ENCODE assay signal across 8 mouse cellular contexts in genomic region chr2:32712108-32712551, GRCm38 (mm10). TPM values are rescaled to one million over a fixed set of nuclear protein-coding genes. Genes with fewer than 3 reads are reported as not detected.
DNase-seq lines count a peak whose midpoint lies in the region; ATAC-seq and TF ChIP-seq lines count a peak whose summit lies in the region.

No protein-coding gene starts in this region.

- 0 out of 2 replicates have a peak, but pooled peaks cover 3% of the 10 kb centered on the region for H3K4me1 ChIP-seq in embryonic facial prominence, embryonic 14.5 days (ENCODE audit: control insufficient read depth, insufficient read depth, low read length)
- peaks cover 35% of the 10 kb centered on the region for H3K4me1 ChIP-seq in heart, embryonic 12.5 days (replicated peaks)
- H3K4me1 ChIP-seq in kidney, postnatal 0 days (replicated peaks; ENCODE audit: insufficient read depth, low read length) = peaks cover 4% of the 10 kb centered on the region
- peaks cover 31% of the 10 kb centered on the region for H3K4me1 ChIP-seq in lung, embryonic 15.5 days

- H3K27me3 ChIP-seq in embryonic facial prominence, embryonic 14.5 days (replicated peaks; ENCODE audit: control insufficient read depth, insufficient read depth, low read length) = no peaks in the 10 kb centered on the region
- H3K27me3 ChIP-seq in heart, embryonic 12.5 days (replicated peaks) = no peaks in the 10 kb centered on the region
- no peaks in the 10 kb centered on the region for H3K27me3 ChIP-seq in kidney, postnatal 0 days (ENCODE audit: insufficient read depth, low read length)
- H3K27me3 ChIP-seq in lung, embryonic 15.5 days = no peaks in the 10 kb centered on the region

- WGBS in embryonic facial prominence, embryonic 14.5 days = under 1% methylated on average over 32 of the region's 41 CpGs
- 0% methylated on average over 41 of the region's 41 CpGs for WGBS in heart, embryonic 12.5 days
- under 1% methylated on average over 41 of the region's 41 CpGs for WGBS in kidney, postnatal 0 days
- WGBS in lung, embryonic 15.5 days = under 1% methylated on average over 41 of the region's 41 CpGs

- H3K9me3 ChIP-seq in embryonic facial prominence, embryonic 14.5 days (ENCODE audit: control insufficient read depth, low read length) = no peaks in the 10 kb centered on the region
- H3K9me3 ChIP-seq in heart, embryonic 12.5 days (replicated peaks) = no peaks in the 10 kb centered on the region
- no peaks in the 10 kb centered on the region for H3K9me3 ChIP-seq in kidney, postnatal 0 days (replicated peaks; ENCODE audit: low read length)
- no peaks in the 10 kb centered on the region for H3K9me3 ChIP-seq in lung, embryonic 15.5 days

- peak overlapping the region; percentile 95 for H3K27ac ChIP-seq in embryonic facial prominence, embryonic 14.5 days (replicated peaks; ENCODE audit: low read depth, low read length)
- H3K27ac ChIP-seq in heart, embryonic 12.5 days (ENCODE audit: poor library complexity, severe bottlenecking) = peak overlapping the region; percentile 94
- H3K27ac ChIP-seq in kidney, postnatal 0 days = peak overlapping the region; percentile 98
- peak overlapping the region; percentile 97 for H3K27ac ChIP-seq in lung, embryonic 15.5 days

- H3K36me3 ChIP-seq in embryonic facial prominence, embryonic 14.5 days (ENCODE audit: control insufficient read depth, insufficient read depth, low read length) = peaks cover 36% of the 10 kb centered on the region
- H3K36me3 ChIP-seq in heart, embryonic 12.5 days = peaks cover 45% of the 10 kb centered on the region
- H3K36me3 ChIP-seq in kidney, postnatal 0 days (ENCODE audit: insufficient read depth, low read length) = peaks cover 26% of the 10 kb centered on the region
- H3K36me3 ChIP-seq in lung, embryonic 15.5 days = peaks cover 43% of the 10 kb centered on the region

- peak overlapping the region; percentile 78 for H3K4me2 ChIP-seq in embryonic facial prominence, embryonic 14.5 days (ENCODE audit: low read depth, low read length)
- H3K4me2 ChIP-seq in heart, embryonic 12.5 days = peak overlapping the region; percentile 80
- peak overlapping the region; percentile 65 for H3K4me2 ChIP-seq in kidney, postnatal 0 days (ENCODE audit: low read length)
- H3K4me2 ChIP-seq in lung, embryonic 15.5 days = peak overlapping the region; percentile 88

- H3K9ac ChIP-seq in embryonic facial prominence, embryonic 14.5 days (ENCODE audit: low read depth, low read length) = peak overlapping the region; percentile 86
- H3K9ac ChIP-seq in heart, embryonic 12.5 days = peak overlapping the region; percentile 77
- H3K9ac ChIP-seq in kidney, postnatal 0 days (ENCODE audit: low read depth, low read length) = peak overlapping the region; percentile 91
- peak overlapping the region; percentile 85 for H3K9ac ChIP-seq in lung, embryonic 15.5 days

- peak overlapping the region; percentile 91 for H3K4me3 ChIP-seq in embryonic facial prominence, embryonic 14.5 days (ENCODE audit: low read depth, low read length)
- H3K4me3 ChIP-seq in heart, embryonic 12.5 days = peak overlapping the region; percentile 93
- H3K4me3 ChIP-seq in kidney, postnatal 0 days (replicated peaks; ENCODE audit: low read depth, low read length) = peak overlapping the region; percentile 87
- H3K4me3 ChIP-seq in lung, embryonic 15.5 days = peak overlapping the region; percentile 76

- DNase-seq in B cell, adult 2 months = peak; percentile 71 to 72
- peak; percentile 92 for DNase-seq in adrenal gland, postnatal 14 days
- DNase-seq in embryonic facial prominence, embryonic 14.5 days (ENCODE audit: low spot score) = peak; percentile 70
- peak; percentile 80 for DNase-seq in kidney, postnatal 0 days (ENCODE audit: low spot score)
- DNase-seq in ovary, postnatal 10 days (ENCODE audit: low spot score) = peak; percentile 49
- peak; percentile 70 for DNase-seq in thymus, postnatal 25 days

- ATAC-seq in embryonic facial prominence, embryonic 14.5 days (ENCODE audit: low read depth) = peak; percentile 45
- peak; percentile 54 for ATAC-seq in heart, embryonic 12.5 days (ENCODE audit: insufficient number of reproducible peaks, low FRiP score)
- peak; percentile 52 for ATAC-seq in kidney, postnatal 0 days (replicated peaks; ENCODE audit: low FRiP score, low read depth)
- ATAC-seq in lung, embryonic 15.5 days (ENCODE audit: borderline replicate concordance, extremely low read depth, low FRiP score, low TSS enrichment) = peak; percentile 43

- peak; percentile 15; the same call in 1 of the 2 replicates for TF ChIP-seq CTCF in kidney, postnatal 0 days (IDR thresholded peaks at IDR 0.05; ENCODE audit: low read depth)

RNA-seq across cellular contexts. Expression of gene Cdk9, which starts 0.7 kb away (rescaled TPM):
- total RNA-seq in adrenal gland, postnatal 14 days (2021) = 67.4 and 79.7 TPM in 2 replicates
- polyA plus RNA-seq in embryonic facial prominence, embryonic 14.5 days (2014; fragmentation: Nextera tagmentation; extraction: Ambion mirVana) = 67.4 and 82.3 TPM in 2 replicates
- 67.5 and 73.3 TPM in 2 replicates for polyA plus RNA-seq in heart, embryonic 12.5 days (2016; fragmentation: Nextera tagmentation; extraction: Ambion mirVana)
- polyA plus RNA-seq in kidney, postnatal 0 days (2015; fragmentation: Nextera tagmentation; extraction: Ambion mirVana) = 87.4 and 90.6 TPM in 2 replicates
- 89.6 and 98.7 TPM in 2 replicates for polyA plus RNA-seq in lung, embryonic 15.5 days (2015; fragmentation: Nextera tagmentation; extraction: Ambion mirVana)

RNA-seq across cellular contexts. Expression of gene Fpgs, which starts 8.2 kb away (rescaled TPM):
- 16.2 and 35.8 TPM in 2 replicates for total RNA-seq in adrenal gland, postnatal 14 days (2021)
- polyA plus RNA-seq in embryonic facial prominence, embryonic 14.5 days (2014; fragmentation: Nextera tagmentation; extraction: Ambion mirVana) = 28.2 and 31.0 TPM in 2 replicates
- polyA plus RNA-seq in heart, embryonic 12.5 days (2016; fragmentation: Nextera tagmentation; extraction: Ambion mirVana) = 18.7 and 20.3 TPM in 2 replicates
- 36.1 and 36.2 TPM in 2 replicates for polyA plus RNA-seq in kidney, postnatal 0 days (2015; fragmentation: Nextera tagmentation; extraction: Ambion mirVana)
- 27.9 and 28.6 TPM in 2 replicates for polyA plus RNA-seq in lung, embryonic 15.5 days (2015; fragmentation: Nextera tagmentation; extraction: Ambion mirVana)

RNA-seq across cellular contexts. Expression of gene Sh2d3c, which starts 8.7 kb away (rescaled TPM):
- 29.8 and 39.3 TPM in 2 replicates for total RNA-seq in adrenal gland, postnatal 14 days (2021)
- 21.7 and 28.3 TPM in 2 replicates for polyA plus RNA-seq in embryonic facial prominence, embryonic 14.5 days (2014; fragmentation: Nextera tagmentation; extraction: Ambion mirVana)
- polyA plus RNA-seq in heart, embryonic 12.5 days (2016; fragmentation: Nextera tagmentation; extraction: Ambion mirVana) = 35.4 and 36.0 TPM in 2 replicates
- 31.1 and 31.3 TPM in 2 replicates for polyA plus RNA-seq in kidney, postnatal 0 days (2015; fragmentation: Nextera tagmentation; extraction: Ambion mirVana)
- polyA plus RNA-seq in lung, embryonic 15.5 days (2015; fragmentation: Nextera tagmentation; extraction: Ambion mirVana) = 40.5 and 41.4 TPM in 2 replicates

RNA-seq across cellular contexts. Expression of gene 6330409D20Rik, which starts 28.7 kb away (rescaled TPM):
- not detected in 2 replicates for total RNA-seq in adrenal gland, postnatal 14 days (2021)
- 0.33 and 0.45 TPM in 2 replicates for polyA plus RNA-seq in embryonic facial prominence, embryonic 14.5 days (2014; fragmentation: Nextera tagmentation; extraction: Ambion mirVana)
- not detected in 2 replicates for polyA plus RNA-seq in heart, embryonic 12.5 days (2016; fragmentation: Nextera tagmentation; extraction: Ambion mirVana)
- 0.11 TPM in 1 of 2 replicates, not detected in the other for polyA plus RNA-seq in kidney, postnatal 0 days (2015; fragmentation: Nextera tagmentation; extraction: Ambion mirVana)
- 0.24 and 0.25 TPM in 2 replicates for polyA plus RNA-seq in lung, embryonic 15.5 days (2015; fragmentation: Nextera tagmentation; extraction: Ambion mirVana)

RNA-seq across cellular contexts. Expression of gene Tor2a, which starts 44.9 kb away (rescaled TPM):
- total RNA-seq in adrenal gland, postnatal 14 days (2021) = 25.3 and 26.8 TPM in 2 replicates
- 64.5 and 73.2 TPM in 2 replicates for polyA plus RNA-seq in embryonic facial prominence, embryonic 14.5 days (2014; fragmentation: Nextera tagmentation; extraction: Ambion mirVana)
- 38.5 and 39.3 TPM in 2 replicates for polyA plus RNA-seq in heart, embryonic 12.5 days (2016; fragmentation: Nextera tagmentation; extraction: Ambion mirVana)
- 74.9 and 79.4 TPM in 2 replicates for polyA plus RNA-seq in kidney, postnatal 0 days (2015; fragmentation: Nextera tagmentation; extraction: Ambion mirVana)
- 63.9 and 65.6 TPM in 2 replicates for polyA plus RNA-seq in lung, embryonic 15.5 days (2015; fragmentation: Nextera tagmentation; extraction: Ambion mirVana)

Comparison
In these comparisons a context has a peak if more than half of its experiments do, and no peak if none do; other contexts are left out.
1. Peak in every context shown above with its lines: DNase-seq, ATAC-seq, H3K4me3 ChIP-seq and H3K27ac ChIP-seq.